Mouse (Mus musculus): ENCODE data around the gene Rpl19.

GRCm38 (mm10) chr11:98044074-98044473 lies 17.6 kb downstream of the Rpl19 start:
- no peak for TF ChIP-seq SMC3 (IDR thresholded peaks at IDR 0.05; ENCODE audit: low read depth, low read length)
- TF ChIP-seq MXI1 (IDR thresholded peaks at IDR 0.05; ENCODE audit: low read depth, low read length): no peak
- TF ChIP-seq POLR2A (IDR thresholded peaks at IDR 0.05; ENCODE audit: low read depth, low read length): no peak
- no peak for TF ChIP-seq ZC3H11A (IDR thresholded peaks at IDR 0.05; ENCODE audit: low read depth, low read length)
- TF ChIP-seq CTCF (conservative IDR thresholded peaks at IDR 0.05 in 1 of 2, IDR thresholded peaks at IDR 0.05 in 1 of 2; ENCODE audit: low read depth in 2 of 2, low read length in 2 of 2): no peak
- no peak for TF ChIP-seq HCFC1 (IDR thresholded peaks at IDR 0.05; ENCODE audit: low read depth, low read length)
- TF ChIP-seq MEF2A (IDR thresholded peaks at IDR 0.05; ENCODE audit: borderline replicate concordance, low read depth, low read length): no peak
- no peak for TF ChIP-seq EP300 (IDR thresholded peaks at IDR 0.05; ENCODE audit: low read length)
- no peak for TF ChIP-seq USF2 (conservative IDR thresholded peaks at IDR 0.05; ENCODE audit: low read depth, low read length)
- TF ChIP-seq ELF1 (IDR thresholded peaks at IDR 0.05; ENCODE audit: low read depth, low read length): no peak
- TF ChIP-seq POLR2AphosphoS2 (IDR thresholded peaks at IDR 0.05; ENCODE audit: low read depth, low read length): no peak
- no peak for TF ChIP-seq USF1 (IDR thresholded peaks at IDR 0.05; ENCODE audit: low read depth, low read length)

All from CH12.LX (cell line).